Mouse (Mus musculus): Measurements from ENCODE around the gene Aldh5a1.

DNA sequence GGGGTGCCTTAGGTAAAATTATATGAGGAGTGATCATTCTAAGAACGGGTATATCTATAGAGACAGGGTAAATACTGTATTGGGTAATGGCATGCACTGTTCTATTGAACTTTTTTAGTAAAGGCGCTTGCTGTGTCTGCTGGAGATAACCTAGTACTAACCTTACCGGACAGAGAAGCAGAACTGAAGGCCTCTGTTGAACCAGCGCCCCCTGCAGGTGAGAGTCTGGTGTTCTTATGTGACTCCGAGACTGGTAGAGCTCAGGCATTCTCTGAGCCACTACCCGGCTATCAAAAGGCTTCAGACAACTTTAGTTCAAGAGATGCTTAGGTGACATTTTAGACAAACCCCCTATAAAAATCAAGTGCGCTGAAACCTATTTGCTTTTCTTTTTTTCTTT lies 74.9 kb downstream of the Aldh5a1 start:
- TF ChIP-seq CTCF (IDR thresholded peaks at IDR 0.05) (peak; percentile 68), POLR2A (IDR thresholded peaks at IDR 0.05; ENCODE audit: insufficient read depth, low read depth, low read length) (no peak), EP300 (IDR thresholded peaks at IDR 0.05; ENCODE audit: insufficient read depth, low read depth, low read length) (no peak)
